Mouse (Mus musculus) forebrain, embryonic 13.5 days (tissue): Measurements from ENCODE around the gene Adcy10. TPM values are rescaled to one million over a fixed set of nuclear protein-coding genes. Genes with fewer than 3 reads are reported as not detected.

ENCODE experiments used
- ATAC-seq: fragments of 200-750 bp; cut with Nextera tagmentation; 2 replicates; pipeline ENCODE4 v1.8.0; 2017
- H3K27ac ChIP-seq: fragments of 300-500 bp; sonication (generic); 2 replicates; pipeline ENCODE4 v1.5.1; 2015; ENCODE audit warnings: inconsistent platforms, mild to moderate bottlenecking, moderate library complexity
- H3K27me3 ChIP-seq: fragments of 300-500 bp; sonication (generic); 2 replicates; pipeline ENCODE4 v1.6.1; 2015; ENCODE audit warnings: mild to moderate bottlenecking, inconsistent platforms
- H3K36me3 ChIP-seq: fragments of 300-500 bp; sonication (generic); 2 replicates; pipeline ENCODE4 v1.6.1; 2015; ENCODE audit warnings: mild to moderate bottlenecking, inconsistent platforms; ENCODE audit not compliant: poor library complexity, severe bottlenecking
- H3K4me1 ChIP-seq: fragments of 300-500 bp; sonication (generic); 2 replicates; pipeline ENCODE4 v1.6.1; 2015; ENCODE audit warnings: inconsistent platforms
- H3K4me2 ChIP-seq: fragments of 300-500 bp; sonication (generic); 2 replicates; pipeline ENCODE4 v1.6.1; 2015; ENCODE audit warnings: inconsistent platforms, mild to moderate bottlenecking, moderate library complexity
- H3K4me3 ChIP-seq: fragments of 300-500 bp; sonication (generic); 2 replicates; pipeline ENCODE4 v1.5.1; 2015; ENCODE audit warnings: mild to moderate bottlenecking, inconsistent platforms
- H3K9ac ChIP-seq: fragments of 300-500 bp; sonication (generic); 2 replicates; pipeline ENCODE4 v1.6.1; 2015; ENCODE audit warnings: mild to moderate bottlenecking, inconsistent platforms
- H3K9me3 ChIP-seq: fragments of 300-500 bp; sonication (generic); replicated peaks from 2 replicates; pipeline ENCODE4 v1.6.1; 2016; ENCODE audit warnings: inconsistent platforms
- WGBS: fragments of 180-500 bp; shearing (Covaris S2); methylation state at CpG from one replicate; pipeline ENCODE4 v1.1.7; 2015; 5-methylcytosine and 5-hydroxymethylcytosine counted together
- polyA plus RNA-seq: library from polyadenylated mRNA; unstranded; fragments of >200 nt; fragmentation: Nextera tagmentation; extraction: Ambion mirVana; gene quantifications from 2 replicates; pipeline ENCODE4 v1.2.1, GENCODE M21; 2015

Adcy10 gene
- polyA plus RNA-seq, 1 experiment from 2014 or later, result 0.15 TPM

- no peak overlapping the region for H3K9ac ChIP-seq
- no peaks in the 10 kb centered on the region for H3K9me3 ChIP-seq
- H3K4me1 ChIP-seq, result no peaks in the 10 kb centered on the region
- no peak overlapping the region for H3K4me2 ChIP-seq
- no peaks in the 10 kb centered on the region for H3K27me3 ChIP-seq
- H3K36me3 ChIP-seq, result no peaks in the 10 kb centered on the region
- H3K27ac ChIP-seq, result no peak overlapping the region
- H3K4me3 ChIP-seq, result no peak overlapping the region
- no peak for ATAC-seq
Observed at GRCm38 (mm10) chr1:165468971-165469370, 16.0 kb upstream of the Adcy10 start.

- no peaks in the 10 kb centered on the region for H3K9me3 ChIP-seq
- ATAC-seq, result no peak
- no peaks in the 10 kb centered on the region for H3K36me3 ChIP-seq
- H3K27me3 ChIP-seq, result no peaks in the 10 kb centered on the region
- no peak overlapping the region for H3K27ac ChIP-seq
- no peak overlapping the region for H3K4me2 ChIP-seq
- no peaks in the 10 kb centered on the region for H3K4me1 ChIP-seq
- H3K9ac ChIP-seq, result no peak overlapping the region
- H3K4me3 ChIP-seq, result no peak overlapping the region
Observed at GRCm38 (mm10) chr1:165469717-165470116, 15.3 kb upstream of the Adcy10 start.

- Histone ChIP-seq H3K4me2 (no peak overlapping the region), H3K36me3 (no peaks in the 10 kb centered on the region), H3K4me1 (no peaks in the 10 kb centered on the region), H3K9ac (no peak overlapping the region), H3K27ac (no peak overlapping the region), H3K9me3 (no peaks in the 10 kb centered on the region), H3K4me3 (no peak overlapping the region), H3K27me3 (no peaks in the 10 kb centered on the region)
- ATAC-seq, result no peak
- WGBS, result 97% methylated on average over 1 of the region's 1 CpGs
Observed at GRCm38 (mm10) chr1:165471490-165471889, 13.5 kb upstream of the Adcy10 start.

- Histone ChIP-seq H3K4me2 (no peak overlapping the region), H3K4me3 (no peak overlapping the region), H3K36me3 (peaks cover 9% of the 10 kb centered on the region), H3K27ac (no peak overlapping the region), H3K4me1 (no peaks in the 10 kb centered on the region), H3K27me3 (no peaks in the 10 kb centered on the region), H3K9me3 (no peaks in the 10 kb centered on the region), H3K9ac (no peak overlapping the region)
- 87% methylated on average over 2 of the region's 2 CpGs for WGBS
- ATAC-seq, result no peak
Observed at GRCm38 (mm10) chr1:165486108-165486507, 1.1 kb downstream of the Adcy10 start.

GRCm38 (mm10) chr1:165489197-165489596, 4.2 kb downstream of the Adcy10 start:
- WGBS, result 84% methylated on average over 4 of the region's 4 CpGs
- Histone ChIP-seq H3K9ac (no peak overlapping the region), H3K27ac (no peak overlapping the region), H3K27me3 (no peaks in the 10 kb centered on the region), H3K4me1 (no peaks in the 10 kb centered on the region), H3K36me3 (no peaks in the 10 kb centered on the region), H3K4me2 (no peak overlapping the region), H3K9me3 (no peaks in the 10 kb centered on the region), H3K4me3 (no peak overlapping the region)
- no peak for ATAC-seq

DNA sequence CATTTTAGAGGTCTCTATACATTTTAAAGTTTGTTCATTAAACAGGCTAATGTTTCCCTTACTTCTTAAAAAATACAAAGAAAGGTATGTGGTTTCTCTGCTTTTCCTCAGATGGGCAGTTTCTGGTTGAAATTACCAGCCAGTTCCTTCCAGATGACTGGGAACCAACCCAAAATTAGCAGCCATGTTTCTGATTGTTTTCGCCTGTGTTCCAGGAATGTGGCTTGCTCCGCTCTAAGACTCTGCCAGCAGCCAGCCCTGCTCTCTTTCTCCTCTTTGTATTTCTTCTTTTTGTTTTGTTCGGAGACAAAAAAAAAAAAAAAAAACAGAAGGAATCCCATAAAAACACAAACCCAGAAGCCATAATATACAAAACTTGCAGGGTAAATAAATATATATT, 13.9 kb downstream of the Adcy10 start:
- Histone ChIP-seq H3K27ac (no peak overlapping the region), H3K4me2 (no peak overlapping the region), H3K36me3 (no peaks in the 10 kb centered on the region), H3K9me3 (no peaks in the 10 kb centered on the region), H3K4me1 (no peaks in the 10 kb centered on the region), H3K9ac (no peak overlapping the region), H3K27me3 (no peaks in the 10 kb centered on the region), H3K4me3 (no peak overlapping the region)
- 15% methylated on average over 3 of the region's 3 CpGs for WGBS
- no peak for ATAC-seq

- no peak overlapping the region for H3K27ac ChIP-seq
Observed at GRCm38 (mm10) chr1:165503307-165504024, 18.5 kb downstream of the Adcy10 start.

GRCm38 (mm10) chr1:165506303-165506702, 21.3 kb downstream of the Adcy10 start:
- H3K9ac ChIP-seq, result no peak overlapping the region
- H3K4me1 ChIP-seq, result no peaks in the 10 kb centered on the region
- WGBS, result 90% methylated on average over 6 of the region's 6 CpGs
- no peaks in the 10 kb centered on the region for H3K36me3 ChIP-seq
- H3K27me3 ChIP-seq, result no peaks in the 10 kb centered on the region
- no peak for ATAC-seq
- no peaks in the 10 kb centered on the region for H3K9me3 ChIP-seq
- H3K4me2 ChIP-seq, result no peak overlapping the region
- no peak overlapping the region for H3K27ac ChIP-seq
- H3K4me3 ChIP-seq, result no peak overlapping the region

More at GRCm38 (mm10) chr1:165503307-165504024, 18.5 kb downstream of the Adcy10 start:
- ATAC-seq, result no peak
- no peaks in the 10 kb centered on the region for H3K9me3 ChIP-seq
- no peak overlapping the region for H3K9ac ChIP-seq
- H3K4me2 ChIP-seq, result no peak overlapping the region
- no peak overlapping the region for H3K4me3 ChIP-seq
- 68% methylated on average over 10 of the region's 10 CpGs for WGBS
- no peaks in the 10 kb centered on the region for H3K27me3 ChIP-seq
- no peaks in the 10 kb centered on the region for H3K36me3 ChIP-seq
- H3K4me1 ChIP-seq, result no peaks in the 10 kb centered on the region

DNA sequence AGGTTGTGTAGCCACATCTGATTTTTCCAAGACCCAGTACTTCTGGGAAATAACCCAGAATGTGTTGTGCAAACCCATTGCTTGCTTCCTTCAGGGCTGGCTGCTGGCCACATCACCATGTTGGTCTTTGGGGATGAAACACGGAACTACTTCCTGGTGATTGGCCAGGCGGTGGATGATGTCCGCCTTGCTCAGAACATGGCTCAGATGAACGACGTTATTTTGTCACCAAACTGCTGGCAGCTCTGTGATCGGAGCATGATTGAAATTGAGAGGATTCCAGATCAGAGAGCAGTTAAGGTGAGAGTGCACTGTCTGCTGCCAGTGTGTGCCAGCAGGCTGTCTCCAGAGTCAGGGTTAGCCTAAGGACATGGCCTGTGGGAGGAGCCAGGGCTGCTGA, 25.2 kb downstream of the Adcy10 start:
- H3K27me3 ChIP-seq, result no peaks in the 10 kb centered on the region
- no peak overlapping the region for H3K4me3 ChIP-seq
- H3K9ac ChIP-seq, result no peak overlapping the region
- no peak for ATAC-seq
- H3K4me2 ChIP-seq, result no peak overlapping the region
- H3K27ac ChIP-seq, result no peak overlapping the region
- no peaks in the 10 kb centered on the region for H3K9me3 ChIP-seq
- no peaks in the 10 kb centered on the region for H3K36me3 ChIP-seq
- 90% methylated on average over 6 of the region's 6 CpGs for WGBS
- no peaks in the 10 kb centered on the region for H3K4me1 ChIP-seq

DNA sequence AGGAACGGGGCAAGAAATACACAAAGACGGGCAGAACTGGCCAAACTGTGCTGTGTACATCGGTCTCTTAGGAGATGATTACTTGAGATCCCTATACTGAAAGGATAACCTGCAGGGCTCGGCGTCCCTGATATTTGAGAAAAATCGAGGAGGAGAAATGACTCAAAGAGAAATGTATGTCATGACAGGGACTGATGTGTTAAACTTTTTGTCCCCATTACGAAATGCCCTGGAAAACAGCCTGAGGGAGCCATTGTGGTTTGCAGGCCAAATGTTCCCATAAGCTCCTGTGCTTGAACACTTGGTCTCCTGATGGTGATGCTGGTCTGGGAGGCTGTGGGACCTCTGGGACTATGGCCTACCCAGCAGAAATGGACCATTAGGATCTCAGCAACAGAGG, 35.7 kb downstream of the Adcy10 start:
- Histone ChIP-seq H3K9ac (no peak overlapping the region), H3K27me3 (no peaks in the 10 kb centered on the region)
- 90% methylated on average over 7 of the region's 7 CpGs for WGBS

GRCm38 (mm10) chr1:165536079-165536675, 51.2 kb downstream of the Adcy10 start:
- ATAC-seq, result no peak
- 63% methylated on average over 12 of the region's 12 CpGs for WGBS

More for the DNA sequence above, 35.7 kb downstream of the Adcy10 start:
- H3K4me2 ChIP-seq, result no peak overlapping the region
- H3K27ac ChIP-seq, result no peak overlapping the region
- no peak for ATAC-seq
- H3K4me3 ChIP-seq, result no peak overlapping the region
- H3K9me3 ChIP-seq, result no peaks in the 10 kb centered on the region
- no peaks in the 10 kb centered on the region for H3K36me3 ChIP-seq
- no peaks in the 10 kb centered on the region for H3K4me1 ChIP-seq

GRCm38 (mm10) chr1:165537241-165537807, 52.3 kb downstream of the Adcy10 start:
- H3K4me1 ChIP-seq, result no peaks in the 10 kb centered on the region
- no peak overlapping the region for H3K27ac ChIP-seq
- H3K9ac ChIP-seq, result no peak overlapping the region
- no peak overlapping the region for H3K4me2 ChIP-seq
- no peaks in the 10 kb centered on the region for H3K27me3 ChIP-seq
- no peaks in the 10 kb centered on the region for H3K36me3 ChIP-seq
- 72% methylated on average over 5 of the region's 5 CpGs for WGBS
- no peak for ATAC-seq
- H3K4me3 ChIP-seq, result no peak overlapping the region
- no peaks in the 10 kb centered on the region for H3K9me3 ChIP-seq

More at GRCm38 (mm10) chr1:165536079-165536675, 51.2 kb downstream of the Adcy10 start:
- no peaks in the 10 kb centered on the region for H3K27me3 ChIP-seq
- H3K36me3 ChIP-seq, result no peaks in the 10 kb centered on the region
- H3K4me1 ChIP-seq, result no peaks in the 10 kb centered on the region
- no peak overlapping the region for H3K4me2 ChIP-seq
- H3K9me3 ChIP-seq, result no peaks in the 10 kb centered on the region
- H3K9ac ChIP-seq, result no peak overlapping the region
- no peak overlapping the region for H3K27ac ChIP-seq
- no peak overlapping the region for H3K4me3 ChIP-seq
